Mouse (Mus musculus) embryo, embryonic 11.5 days (tissue): ENCODE data around the gene Cyp2t4.
A peak's percentile ranks its signal among the peaks of the same experiment; 100 is the strongest.

Experiments used
- DNase-seq: peaks from one replicate; pipeline ENCODE4 v3.0.0-alpha.2; 2012; ENCODE audit warnings: low read depth, low spot score

Cyp2t4 gene

DNA sequence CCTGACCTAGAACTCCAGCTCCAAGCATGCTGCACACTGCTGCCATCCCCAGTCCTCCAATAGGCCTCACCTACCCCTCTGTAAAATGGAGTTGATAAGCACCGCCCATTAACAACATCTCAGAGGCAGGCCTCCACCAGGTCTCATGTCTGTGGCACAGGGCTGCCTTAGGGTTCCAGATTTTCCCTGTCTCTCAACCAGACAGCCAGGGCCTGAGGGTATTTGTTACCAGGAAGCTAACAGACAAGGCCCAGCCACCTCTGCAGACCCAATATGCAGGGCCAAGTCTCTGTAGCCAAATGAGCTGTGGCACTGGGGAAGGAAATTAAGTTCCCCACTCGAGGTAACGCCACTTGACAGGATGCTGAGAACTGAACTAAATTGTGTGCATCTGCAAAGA, 7.4 kb downstream of the Cyp2t4 start:
- DNase-seq = no peak

DNA sequence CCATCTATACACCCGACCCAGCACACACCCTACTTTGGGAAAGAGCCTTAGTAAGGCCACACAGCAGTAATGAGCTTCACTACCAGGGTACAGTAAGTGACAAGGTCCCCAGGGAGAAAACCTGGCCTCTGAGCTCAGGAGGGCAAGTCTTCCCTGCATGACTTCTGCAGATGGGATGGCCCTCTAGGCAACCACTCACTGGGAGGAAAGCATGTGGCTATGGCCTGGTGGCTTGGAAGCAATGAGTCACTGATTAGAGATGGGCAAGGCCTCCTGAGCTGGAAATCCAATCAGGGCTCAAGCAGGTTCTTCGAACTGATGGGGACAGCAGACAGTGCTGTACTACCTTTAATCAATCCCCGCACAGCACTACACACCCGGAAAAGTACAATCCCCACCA, 8.2 kb downstream of the Cyp2t4 start:
- DNase-seq = no peak

DNA sequence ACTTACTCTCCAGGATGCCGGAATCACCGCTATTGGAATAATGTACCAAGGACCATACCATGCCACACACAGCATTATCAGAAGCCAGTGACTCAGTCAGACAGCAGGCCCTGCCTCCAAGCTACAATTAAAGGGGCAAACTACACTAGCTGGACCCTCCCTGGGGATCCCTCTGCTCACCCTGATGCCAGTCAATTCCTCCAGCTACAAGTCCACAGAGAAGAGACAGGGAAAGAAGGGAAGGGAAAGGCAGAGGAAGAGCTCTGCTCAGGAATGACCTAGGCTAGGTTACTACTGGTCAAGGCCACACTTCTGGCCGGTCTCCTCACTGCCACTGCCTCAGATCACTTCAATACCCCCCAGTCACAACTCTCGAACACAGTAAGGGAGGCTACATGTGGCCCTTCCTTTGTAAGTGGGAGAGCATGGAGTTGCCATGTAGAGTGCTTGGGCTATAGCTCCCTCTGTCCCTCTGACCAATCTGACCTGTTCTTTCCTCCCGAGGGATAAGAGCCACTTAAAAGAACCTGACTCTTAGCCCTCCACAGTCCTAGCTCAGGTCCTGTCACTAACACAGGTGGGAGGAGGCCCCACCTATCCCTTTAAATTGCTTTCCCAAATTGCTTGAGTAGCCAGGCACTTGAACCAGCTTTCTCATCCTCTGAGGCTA, 9.4 kb downstream of the Cyp2t4 start:
- DNase-seq = no peak

DNA sequence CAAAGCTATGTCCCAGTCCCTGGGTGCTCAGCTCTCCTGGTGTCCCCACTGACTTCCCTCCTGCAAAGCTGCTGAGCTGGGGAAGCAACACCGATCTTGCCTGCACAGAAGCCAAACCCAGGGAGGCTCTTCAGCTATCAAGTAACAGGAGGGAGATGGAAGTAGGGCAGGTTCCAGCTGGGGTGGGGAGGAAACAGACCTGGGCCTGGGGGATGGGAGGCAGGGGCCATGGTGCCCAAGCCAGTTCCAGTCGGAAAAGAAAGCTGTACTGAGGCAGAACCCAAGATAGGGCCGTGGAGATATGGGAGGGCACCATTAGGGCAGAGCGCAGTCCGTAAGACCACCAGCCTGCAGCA, 9.9 kb downstream of the Cyp2t4 start:
- DNase-seq = no peak

DNA sequence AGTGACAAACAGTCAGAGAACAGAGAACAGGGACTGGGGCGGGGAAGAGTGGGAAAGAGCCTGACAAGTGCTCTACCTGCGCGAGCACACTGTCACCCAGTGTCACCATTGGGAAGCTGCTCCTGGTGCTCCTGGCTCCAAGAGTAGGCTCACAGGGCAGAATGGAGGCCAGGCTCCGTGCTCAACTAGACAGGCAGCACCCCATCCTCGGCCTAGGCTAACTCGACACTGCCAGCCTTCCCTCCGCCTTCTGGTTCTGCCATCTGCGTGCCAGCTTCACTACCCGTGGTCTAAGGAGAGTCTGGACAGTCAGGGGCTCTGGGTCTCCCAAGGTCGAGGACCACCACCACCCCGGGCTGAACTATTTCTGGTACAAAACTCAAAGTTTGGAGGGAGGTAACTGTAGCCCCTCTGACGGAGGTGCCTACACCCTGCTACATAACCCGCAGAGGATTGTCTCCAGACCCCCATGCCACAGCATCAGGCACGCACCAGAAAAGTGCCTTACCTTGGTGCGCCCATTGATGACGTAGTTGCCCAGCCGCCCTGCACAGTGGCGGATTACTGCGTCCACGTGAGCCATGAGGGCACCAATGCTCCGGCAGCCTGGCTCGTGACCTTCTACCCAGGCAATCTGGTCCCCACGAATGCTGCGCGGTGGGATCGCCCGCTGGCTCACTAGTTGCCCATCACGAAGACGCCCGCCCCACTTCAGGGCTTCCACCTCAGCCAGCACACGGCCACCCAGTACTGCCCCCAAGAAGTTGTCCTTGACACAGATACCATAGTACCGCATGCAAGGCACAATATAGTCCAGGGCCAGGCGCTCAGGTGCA, 10.8 kb downstream of the Cyp2t4 start:
- no peak for DNase-seq

DNA sequence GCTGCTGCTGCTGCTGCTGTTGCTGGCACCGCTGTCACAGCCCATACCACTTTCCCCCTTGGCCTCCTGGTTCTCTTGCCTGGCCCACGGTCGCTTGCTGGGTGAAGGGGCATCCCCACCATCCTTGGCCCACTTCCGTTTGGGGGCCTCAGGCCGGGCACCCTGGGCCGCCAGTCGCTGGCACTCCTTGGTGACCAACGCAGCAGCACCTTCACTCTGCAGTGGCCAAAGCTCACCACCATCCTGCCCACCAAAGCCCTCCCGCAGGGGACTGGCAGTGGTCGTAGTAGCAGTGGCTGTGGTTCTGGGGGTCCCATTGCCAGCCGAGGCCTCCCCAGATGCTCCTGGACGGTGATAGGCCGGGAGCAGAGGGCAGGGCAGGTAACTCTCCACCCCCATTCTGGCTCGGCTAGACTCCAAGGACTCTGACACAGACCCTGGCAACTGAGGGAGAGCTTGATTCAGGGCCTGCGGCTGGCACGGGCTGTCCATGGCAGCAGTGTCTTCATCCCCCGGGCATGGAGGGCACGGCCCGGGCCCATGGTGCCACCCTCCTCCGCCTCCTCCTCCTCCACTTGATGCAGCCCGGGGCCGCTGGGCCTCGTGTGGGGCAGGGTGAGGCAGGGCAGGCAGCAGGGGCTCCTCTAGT, 11.6 kb downstream of the Cyp2t4 start:
- no peak for DNase-seq

DNA sequence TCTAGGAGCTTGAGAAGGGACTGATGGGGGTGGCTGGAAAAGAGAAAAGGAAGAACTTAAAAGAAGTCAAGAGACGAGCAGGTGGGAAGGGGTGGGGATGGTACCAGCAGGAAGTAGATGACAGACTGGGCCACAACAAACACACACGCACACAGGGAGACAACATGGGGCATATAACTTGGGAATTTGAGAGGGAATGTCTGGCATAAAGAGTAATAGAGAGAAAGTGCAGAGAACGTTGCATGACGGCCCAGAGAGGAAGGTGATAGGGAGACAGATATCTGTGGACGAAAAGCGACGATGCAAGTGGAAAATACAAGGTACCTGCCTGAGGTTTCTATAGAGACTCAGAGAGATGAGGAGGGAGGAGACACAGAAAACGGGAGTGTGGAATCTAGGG, 12.2 kb downstream of the Cyp2t4 start:
- no peak for DNase-seq

DNA sequence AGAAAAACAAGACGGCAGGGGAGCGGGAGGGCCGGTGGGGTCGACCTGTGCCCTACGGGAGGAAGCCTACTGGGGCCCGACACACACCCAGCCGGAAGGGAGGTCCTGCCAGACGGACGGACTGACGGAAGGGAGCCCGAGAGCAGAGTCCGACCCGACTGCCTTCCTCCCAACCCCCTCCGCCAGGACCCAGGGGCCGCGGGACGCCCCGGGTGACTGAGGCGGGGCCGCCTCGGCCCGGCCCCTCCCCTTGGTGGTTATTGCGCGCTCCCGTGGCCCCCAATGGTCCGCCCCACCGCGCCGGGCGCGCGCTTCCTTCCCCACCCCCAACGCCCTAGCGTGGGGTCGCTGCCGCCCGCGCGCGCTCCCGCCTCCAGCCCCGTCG, 12.7 kb downstream of the Cyp2t4 start:
- DNase-seq = peak; percentile 77

DNA sequence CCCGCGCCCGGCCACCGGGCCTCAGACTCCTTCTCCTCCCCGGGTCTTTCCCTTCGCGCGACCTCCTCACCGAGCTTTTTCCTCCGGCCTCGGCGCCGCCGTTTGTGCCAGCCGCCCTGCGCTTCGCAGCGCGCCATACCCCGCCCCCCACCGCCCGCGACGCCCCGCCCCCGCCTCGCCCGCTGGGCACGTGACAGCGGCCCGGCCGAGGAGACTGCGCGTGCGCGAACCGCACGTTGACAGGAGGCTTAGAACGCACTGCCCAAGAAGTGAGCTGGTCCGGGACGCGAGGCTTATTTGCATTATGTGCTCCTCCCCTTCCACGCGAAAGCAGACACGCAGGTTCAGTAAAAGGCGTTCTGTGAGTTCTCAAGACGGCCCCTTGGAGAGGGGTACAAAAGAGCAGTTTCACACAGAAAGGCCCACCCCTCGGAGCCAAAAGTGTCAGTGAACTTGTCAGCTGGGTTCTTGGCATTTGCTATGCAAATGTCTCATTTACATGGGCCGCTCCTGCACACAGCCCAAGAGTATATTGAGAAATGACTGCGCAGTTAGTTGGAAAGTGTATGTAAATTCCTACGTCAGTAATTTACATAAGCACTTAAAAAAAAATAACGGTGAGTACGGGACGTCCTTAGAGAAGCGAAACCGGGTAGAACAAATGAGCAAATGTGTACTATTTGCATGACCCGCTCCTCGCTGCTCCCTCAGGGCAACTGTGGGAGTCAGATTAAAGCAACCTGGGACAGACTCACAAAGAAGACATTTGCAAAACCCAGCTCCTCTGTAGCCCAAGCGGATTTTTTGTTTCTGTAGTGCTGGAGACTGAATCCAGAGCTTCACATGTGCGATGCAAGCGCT, 13.3 kb downstream of the Cyp2t4 start, which contains the start of gene Egln2:
Gene Egln2 (minus strand): TSS at position 189 of the 861 bp plus-strand sequence.
- DNase-seq = peak; percentile 90

DNA sequence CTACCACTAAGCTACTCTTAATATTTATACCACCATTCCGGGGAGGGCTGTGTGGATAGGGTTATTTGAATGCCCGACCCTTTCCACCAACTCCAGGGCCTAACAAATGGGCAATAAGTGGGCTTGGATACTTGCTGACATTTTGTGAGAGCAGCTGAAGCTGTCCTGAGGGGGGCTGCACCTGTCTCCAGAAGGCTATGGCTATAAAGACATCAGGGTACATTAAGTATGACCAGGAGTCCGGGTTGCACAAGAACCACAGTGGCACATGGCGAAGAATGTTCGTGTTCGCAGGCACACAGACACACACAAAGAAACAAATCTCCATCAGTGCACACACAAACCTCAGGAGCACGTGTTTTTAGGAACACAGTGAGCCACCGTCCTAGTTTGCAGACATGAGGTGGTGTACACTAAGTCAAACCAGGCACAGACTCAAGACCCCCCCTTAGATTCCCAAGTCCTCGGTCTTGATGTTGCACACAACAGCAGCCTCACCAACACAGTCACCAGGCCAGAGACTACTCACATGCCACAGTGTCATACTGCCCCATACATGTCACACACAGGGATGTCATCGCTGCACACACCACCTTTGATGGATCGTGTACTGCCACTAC, 14.1 kb downstream of the Cyp2t4 start:
- DNase-seq = no peak

DNA sequence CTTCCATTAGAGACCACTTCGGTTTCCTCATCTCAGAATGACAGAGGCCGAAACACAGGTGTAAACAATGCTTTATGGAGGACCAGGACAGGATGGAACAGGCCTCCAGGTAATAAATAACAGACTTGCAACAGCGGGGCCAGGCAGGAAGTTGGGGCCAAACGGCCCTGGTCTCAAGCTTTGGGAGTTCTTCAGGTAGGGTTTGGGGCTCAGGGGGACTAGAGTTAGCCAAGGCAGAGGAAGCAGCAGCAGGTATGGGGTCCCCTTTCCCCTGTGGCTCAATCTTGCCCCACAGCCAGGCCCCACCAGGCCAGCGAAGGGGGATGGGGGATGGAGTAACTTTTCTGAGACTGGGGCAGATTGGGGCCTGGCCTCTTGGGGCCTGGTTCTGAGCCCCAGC, 14.9 kb downstream of the Cyp2t4 start:
- DNase-seq = no peak

DNA sequence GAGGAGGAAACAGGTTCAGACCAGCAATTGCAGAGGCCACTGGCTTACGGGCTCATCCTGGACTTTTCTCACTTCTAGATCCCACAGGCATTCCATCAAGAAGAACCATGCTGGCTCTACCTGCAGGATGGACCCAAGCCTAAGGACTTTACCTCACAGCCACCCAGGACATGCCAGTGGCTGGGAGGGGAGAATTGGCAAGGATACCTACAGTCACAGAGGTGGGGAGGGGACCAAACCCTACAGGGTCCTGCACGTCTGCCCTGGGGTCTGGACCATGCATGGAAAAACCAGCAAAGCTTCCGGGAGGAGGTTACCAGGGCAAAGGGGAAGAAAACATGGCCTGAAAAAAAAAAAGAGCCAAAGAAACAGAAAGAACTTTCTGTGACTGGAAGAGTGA, 17.5 kb downstream of the Cyp2t4 start:
- no peak for DNase-seq

DNA sequence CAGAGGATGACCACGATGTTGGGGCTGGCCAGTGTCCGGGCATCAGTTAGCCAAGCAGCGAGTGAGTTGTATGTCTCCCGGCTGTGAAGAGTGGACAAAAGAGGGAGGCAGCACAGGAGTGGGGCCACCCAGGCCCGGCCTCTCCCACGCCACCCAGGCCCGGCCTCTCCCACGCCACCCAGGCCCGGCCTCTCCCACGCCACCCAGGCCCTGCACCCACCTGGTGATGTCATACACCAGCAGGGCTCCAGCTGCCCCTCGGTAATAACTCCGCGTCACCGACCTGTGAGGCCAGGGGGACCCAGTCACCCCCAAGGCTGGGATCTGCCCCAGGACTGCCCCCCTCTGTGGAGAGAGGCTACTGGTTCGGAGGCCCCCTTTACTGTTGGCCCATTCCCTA, 21.0 kb downstream of the Cyp2t4 start:
- no peak for DNase-seq

DNA sequence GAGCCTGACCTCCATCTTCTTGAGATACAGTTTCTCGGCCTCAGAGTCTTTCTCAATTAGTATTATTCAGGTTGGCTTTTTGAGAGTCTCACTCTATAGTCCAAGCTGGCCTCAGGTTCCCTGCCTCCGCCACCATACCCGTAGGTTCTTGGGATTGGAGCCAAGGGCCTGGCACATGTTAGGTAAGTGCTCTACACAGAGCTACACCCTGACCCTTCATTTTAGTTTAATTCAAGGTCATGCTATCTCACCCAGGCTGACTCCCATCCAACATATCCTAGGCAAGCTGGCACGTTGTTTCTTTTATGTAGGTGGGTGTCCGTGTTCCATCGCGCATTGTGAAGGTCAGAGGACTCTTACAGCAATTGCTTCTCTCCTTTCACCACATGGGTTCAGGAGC, 21.4 kb downstream of the Cyp2t4 start:
- no peak for DNase-seq

DNA sequence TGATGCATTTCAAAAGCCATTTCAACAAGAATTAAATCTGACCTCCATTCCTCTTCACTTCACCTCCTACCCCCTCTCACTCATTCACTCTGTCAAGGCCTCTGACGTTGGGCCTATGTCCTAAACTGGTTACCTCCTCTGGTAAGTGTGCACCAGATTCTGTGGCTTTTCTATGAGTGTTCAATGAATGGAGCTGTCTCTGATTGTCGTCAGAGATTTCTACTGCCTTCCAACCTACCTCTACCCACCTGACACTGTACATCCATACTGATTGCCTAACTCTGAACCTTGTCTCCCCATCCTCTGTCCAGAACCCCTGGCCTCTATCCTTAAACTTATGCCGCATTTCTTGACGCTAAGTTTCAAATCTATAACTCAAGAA, 24.4 kb downstream of the Cyp2t4 start:
- DNase-seq = no peak

DNA sequence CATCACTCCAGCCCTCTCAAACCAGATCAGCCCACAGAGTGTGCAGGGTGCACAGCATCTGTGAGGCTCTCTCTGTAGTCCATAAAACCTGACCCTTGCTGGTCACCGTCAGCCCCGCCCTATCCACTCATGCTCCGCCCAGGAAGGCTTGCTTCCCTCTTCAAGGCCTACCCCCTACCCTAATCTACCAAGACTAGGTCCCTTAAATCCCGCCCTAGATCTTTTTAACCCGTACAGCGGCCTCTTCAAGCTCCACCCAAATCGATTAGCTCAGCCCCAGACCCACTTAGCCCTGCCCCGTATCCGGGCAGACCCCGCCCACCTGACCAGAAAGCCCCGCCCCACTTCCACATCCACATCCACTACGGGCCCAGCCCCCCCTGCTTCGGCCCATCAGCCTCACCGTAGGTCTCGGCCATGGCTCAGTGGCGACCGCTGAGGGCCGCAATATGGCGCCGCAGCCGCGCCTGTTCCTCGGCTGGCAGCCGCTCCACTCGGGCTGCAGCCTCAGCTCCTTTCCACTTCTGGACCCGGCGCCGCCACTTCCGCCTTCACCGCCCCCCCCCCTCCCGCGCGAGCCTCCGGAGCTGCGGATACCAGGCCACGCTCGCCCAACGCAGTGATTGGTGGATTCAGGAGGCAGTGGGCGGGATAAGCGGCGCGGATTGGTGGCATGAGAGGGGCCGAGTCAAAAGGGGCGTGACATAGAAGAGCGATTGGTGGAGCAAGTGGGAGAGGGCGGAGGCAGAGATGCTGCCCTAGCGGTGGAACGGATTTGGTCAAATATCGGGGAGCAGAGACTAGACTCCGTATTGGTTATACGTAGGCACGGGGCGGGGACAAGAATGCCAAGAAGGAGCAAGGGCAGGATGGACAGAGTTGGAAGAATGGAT, 25.1 kb downstream of the Cyp2t4 start, which contains the start of gene Rab4b:
Gene Rab4b (minus strand): TSS at position 573 of the 893 bp plus-strand sequence.
- peak; percentile 100 for DNase-seq

DNA sequence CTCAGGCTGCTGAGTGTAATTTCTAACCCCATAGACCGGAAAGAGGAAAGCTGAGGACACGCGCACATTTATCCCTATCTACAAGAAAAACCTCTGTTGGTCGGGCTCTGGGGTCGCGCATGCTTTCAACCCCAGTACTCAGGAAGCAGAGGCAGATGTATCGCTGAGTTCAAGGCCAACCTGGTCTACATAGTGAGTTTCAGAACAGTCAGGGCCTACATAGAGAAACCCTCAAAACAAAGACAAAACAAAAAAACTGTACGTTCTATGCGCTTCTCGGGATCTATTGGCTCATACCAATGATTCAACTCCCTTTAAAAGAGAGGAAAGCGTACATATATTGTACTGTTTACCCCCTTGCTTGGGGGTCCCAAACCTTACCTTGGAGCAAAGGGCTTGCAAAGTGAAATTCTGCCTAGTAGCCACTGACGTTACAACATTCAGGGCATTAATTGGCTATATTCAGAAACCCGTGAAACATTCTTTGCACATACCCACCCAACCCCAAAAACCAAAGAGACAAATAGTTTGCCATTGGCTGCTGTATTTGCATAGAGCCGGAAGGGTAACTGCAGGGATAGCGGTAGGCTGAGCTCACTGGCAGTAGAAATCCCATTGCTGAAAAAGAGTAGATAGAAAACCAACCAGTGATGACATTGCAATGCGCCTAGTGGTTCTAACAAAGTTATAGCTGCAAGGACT, 25.9 kb downstream of the Cyp2t4 start:
- no peak for DNase-seq

DNA sequence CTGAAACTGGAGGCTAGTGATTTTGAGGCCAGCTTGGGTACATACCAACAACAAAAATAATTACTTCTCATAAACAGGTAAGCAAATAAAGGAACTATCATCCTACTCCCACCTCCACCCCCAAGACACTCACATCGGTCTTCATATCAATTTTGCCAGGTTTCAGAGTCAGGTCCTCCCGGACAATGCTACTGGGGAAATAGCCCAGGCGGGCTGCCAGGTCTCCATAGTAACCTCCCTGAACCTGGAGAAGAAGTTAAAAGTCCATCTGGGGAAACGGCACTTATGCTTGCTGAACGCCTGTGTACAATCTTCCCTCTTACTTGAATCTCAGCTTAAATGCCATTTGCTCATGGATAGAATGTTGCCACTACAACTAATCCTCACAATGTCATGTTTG, 26.5 kb downstream of the Cyp2t4 start:
- no peak for DNase-seq

DNA sequence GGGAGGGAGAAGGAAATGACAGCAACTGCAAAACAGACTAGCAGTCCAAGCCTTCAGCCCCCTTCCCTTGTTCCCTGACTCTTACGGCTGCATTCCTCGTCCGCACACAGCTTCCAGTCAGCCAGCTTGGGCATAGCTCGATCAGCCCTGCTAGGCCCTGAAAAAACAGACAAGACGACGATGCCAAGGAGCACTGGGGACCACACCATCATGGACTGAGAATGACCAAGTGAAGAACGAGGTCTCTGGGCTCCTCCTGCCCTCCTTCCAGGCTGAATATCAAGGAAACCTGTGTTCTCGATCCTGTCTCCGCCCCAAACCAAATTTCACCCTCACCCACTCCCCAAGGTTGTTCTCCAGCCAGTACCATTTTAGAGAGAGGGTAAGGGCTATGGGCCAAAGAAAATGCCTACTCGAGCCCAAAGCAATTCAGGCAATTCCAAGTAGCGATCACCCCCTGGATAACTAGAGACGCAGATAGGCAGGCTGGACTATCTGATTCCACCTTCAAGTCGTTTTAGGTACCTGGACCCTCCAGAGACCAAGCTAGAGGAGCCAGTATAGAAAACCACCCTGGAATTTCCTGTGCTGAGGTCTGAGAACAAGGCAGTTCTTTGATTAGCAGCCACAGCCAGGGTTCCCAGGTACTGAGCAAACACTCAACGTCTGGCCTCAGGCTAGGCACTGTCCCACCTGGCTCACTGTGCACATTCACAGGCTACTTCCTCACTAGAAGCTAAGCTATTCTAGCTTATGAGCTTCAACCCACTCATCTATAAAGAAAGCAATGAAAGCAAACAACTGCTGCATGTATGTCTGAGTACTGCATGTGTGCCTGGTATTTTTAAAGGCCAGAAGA, 27.6 kb downstream of the Cyp2t4 start, which contains the start of the genes Gm21983 and Mia:
Gene Gm21983 (minus strand): TSS at position 250 of the 859 bp plus-strand sequence.
Gene Mia (minus strand): TSS at position 321 of the 859 bp plus-strand sequence.
- no peak for DNase-seq
